Mouse (Mus musculus) forebrain, embryonic 15.5 days (tissue): ENCODE results near the gene Ahcyl2. TPM values are rescaled to one million over a fixed set of nuclear protein-coding genes. Genes with fewer than 3 reads are reported as not detected.

Experiments used
- ATAC-seq: fragments of 200-750 bp; cut with Nextera tagmentation; replicated peaks from 2 replicates; pipeline ENCODE4 v1.8.0; 2017; ENCODE audit warnings: mild to moderate bottlenecking, moderate TSS enrichment, moderate library complexity
- H3K27ac ChIP-seq: fragments of 300-500 bp; sonication (generic); replicated peaks from 2 replicates; pipeline ENCODE4 v1.5.1; 2015; ENCODE audit warnings: mild to moderate bottlenecking, inconsistent platforms
- H3K27me3 ChIP-seq: fragments of 300-500 bp; sonication (generic); 2 replicates; pipeline ENCODE4 v1.6.1; 2015; ENCODE audit warnings: inconsistent platforms
- H3K36me3 ChIP-seq: fragments of 300-500 bp; sonication (generic); 2 replicates; pipeline ENCODE4 v1.6.1; 2015; ENCODE audit warnings: mild to moderate bottlenecking, inconsistent platforms
- H3K4me1 ChIP-seq: fragments of 300-500 bp; sonication (generic); 2 replicates; pipeline ENCODE4 v1.6.1; 2015; ENCODE audit warnings: inconsistent platforms
- H3K4me2 ChIP-seq: fragments of 300-500 bp; sonication (generic); replicated peaks from 2 replicates; pipeline ENCODE4 v1.6.1; 2015; ENCODE audit warnings: mild to moderate bottlenecking, inconsistent platforms
- H3K4me3 ChIP-seq: fragments of 300-500 bp; sonication (generic); 2 replicates; pipeline ENCODE4 v1.5.1; 2015; ENCODE audit warnings: mild to moderate bottlenecking, inconsistent platforms
- H3K9ac ChIP-seq: fragments of 300-500 bp; sonication (generic); replicated peaks from 2 replicates; pipeline ENCODE4 v1.6.1; 2015; ENCODE audit warnings: mild to moderate bottlenecking, inconsistent platforms
- H3K9me3 ChIP-seq: fragments of 300-500 bp; sonication (generic); 2 replicates; pipeline ENCODE4 v1.6.1; 2016; ENCODE audit warnings: inconsistent platforms
- WGBS: fragments of 180-500 bp; shearing (Covaris S2); methylation state at CpG from one replicate; pipeline ENCODE4 v1.1.7; 2015; ENCODE audit warnings: mixed read lengths; 5-methylcytosine and 5-hydroxymethylcytosine counted together
- polyA plus RNA-seq: library from polyadenylated mRNA; unstranded; fragments of >200 nt; fragmentation: Nextera tagmentation; extraction: Ambion mirVana; gene quantifications from 2 replicates; pipeline ENCODE4 v1.2.1, GENCODE M21; 2015

The Ahcyl2 gene
- polyA plus RNA-seq, 1 experiment from 2014 or later: 12.9 TPM

DNA sequence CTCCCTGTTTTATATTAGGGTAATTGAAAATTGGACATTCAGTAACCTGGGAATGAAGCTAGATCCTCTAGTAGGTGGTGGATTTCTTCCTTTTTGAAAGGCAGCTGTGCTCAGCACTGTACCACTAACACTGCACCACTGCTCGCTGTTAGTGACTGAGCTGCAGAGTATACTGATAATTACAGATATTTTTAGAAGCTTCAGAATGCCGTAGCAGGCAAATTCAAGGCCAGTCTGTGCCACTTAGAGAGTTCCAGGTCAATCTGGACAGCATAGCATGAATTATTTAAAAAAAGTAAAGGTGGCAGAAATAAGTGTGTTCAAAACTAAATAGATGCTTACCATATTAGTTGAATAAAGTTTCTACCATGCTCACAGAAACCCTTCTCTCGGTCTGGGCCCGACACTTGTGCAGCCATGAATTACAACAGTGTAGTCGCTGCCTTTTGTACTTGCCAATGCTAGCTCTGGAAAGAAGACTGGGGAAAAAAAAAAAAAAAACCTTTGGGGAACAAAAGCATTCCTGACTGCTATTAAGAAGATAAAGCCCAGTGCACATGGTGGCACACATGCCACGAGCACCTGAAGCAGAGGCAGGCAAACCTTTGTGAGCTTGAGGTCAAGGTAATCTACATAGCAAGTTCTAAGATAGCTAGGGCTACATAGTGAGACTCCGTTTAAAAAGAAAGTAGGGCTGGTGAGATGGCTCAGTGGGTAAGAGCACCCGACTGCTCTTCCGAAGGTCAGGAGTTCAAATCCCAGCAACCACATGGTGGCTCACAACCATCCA lies 99.3 kb downstream of the Ahcyl2 start:
- H3K9ac ChIP-seq: no peak overlapping the region
- no peaks in the 10 kb centered on the region for H3K27me3 ChIP-seq
- H3K9me3 ChIP-seq: no peaks in the 10 kb centered on the region
- 68% methylated on average over 9 of the region's 9 CpGs for WGBS
- no peak overlapping the region for H3K4me2 ChIP-seq
- no peak overlapping the region for H3K4me3 ChIP-seq
- no peaks in the 10 kb centered on the region for H3K4me1 ChIP-seq
- no peak for ATAC-seq
- no peaks in the 10 kb centered on the region; the same call in 1 of the 2 replicates for H3K36me3 ChIP-seq
- H3K27ac ChIP-seq: no peak overlapping the region

DNA sequence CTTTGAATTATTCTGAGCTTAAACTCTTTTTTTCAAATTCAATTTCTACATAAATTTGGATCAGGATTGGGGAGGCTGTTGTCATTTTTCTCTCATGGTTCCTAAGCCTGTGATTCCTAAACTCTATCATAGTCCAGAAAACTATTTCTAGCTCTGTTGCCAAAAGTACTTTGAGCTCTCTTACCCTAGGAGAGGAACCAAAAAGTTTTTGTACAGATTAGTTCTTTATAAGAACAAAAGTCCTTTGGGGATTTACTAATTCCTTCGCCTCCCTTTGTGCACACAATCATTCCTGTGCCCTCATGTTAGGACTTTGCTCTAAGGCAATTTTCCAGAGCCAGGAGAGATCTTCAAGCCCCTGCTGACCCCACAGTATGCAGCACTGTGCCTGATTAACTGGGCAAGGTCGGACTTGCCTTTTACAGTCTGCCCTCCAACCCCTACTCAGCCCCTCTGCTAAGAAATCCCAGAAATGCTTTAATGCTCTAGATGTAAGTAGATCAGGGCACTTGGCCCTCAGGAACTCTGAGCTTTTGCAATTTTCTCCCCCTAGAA lies 100.6 kb downstream of the Ahcyl2 start:
- Histone ChIP-seq H3K4me3 (no peak overlapping the region), H3K27me3 (no peaks in the 10 kb centered on the region), H3K9ac (no peak overlapping the region), H3K4me2 (no peak overlapping the region), H3K27ac (no peak overlapping the region), H3K36me3 (no peaks in the 10 kb centered on the region), H3K9me3 (no peaks in the 10 kb centered on the region), H3K4me1 (no peaks in the 10 kb centered on the region)
- 57% methylated on average over 2 of the region's 2 CpGs for WGBS
- no peak for ATAC-seq

DNA sequence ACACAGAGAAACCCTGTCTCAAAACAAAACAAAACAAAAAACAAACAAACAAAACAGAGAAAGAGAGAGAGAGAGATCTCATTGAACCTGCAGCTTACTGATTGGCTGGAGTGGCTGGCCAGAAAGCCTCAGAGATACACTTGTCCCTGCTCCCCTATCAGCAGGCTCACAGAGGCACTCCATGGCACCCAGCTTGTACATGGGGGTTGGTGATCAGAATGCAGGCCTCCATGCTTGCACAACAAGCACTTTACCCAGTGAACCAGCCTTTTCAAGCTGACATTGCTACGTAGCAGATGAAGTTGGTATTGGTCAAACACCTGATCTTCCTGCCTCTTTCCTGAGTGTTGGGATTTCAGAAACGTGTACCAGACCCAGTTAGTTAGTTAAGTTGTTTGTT lies 105.8 kb downstream of the Ahcyl2 start:
- no peak for ATAC-seq

DNA sequence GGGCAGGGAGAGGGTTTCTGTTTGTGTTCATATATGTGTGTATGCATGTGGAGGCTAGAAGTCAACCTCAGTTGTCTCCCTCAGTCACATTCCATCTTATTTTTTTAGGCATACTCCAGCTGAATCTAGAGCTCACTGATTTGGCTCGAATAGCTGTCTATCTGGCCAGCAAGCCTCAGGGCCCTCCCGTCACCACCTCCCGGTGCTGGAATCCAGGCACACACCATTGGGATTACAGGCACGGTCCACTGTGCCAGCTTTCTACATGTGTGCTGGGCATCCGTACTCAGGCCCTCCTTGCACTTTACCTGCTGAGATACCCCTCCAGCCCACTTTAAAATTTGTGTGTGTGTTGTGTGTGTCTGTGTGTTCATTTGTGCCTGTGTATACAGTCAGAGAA lies 107.8 kb downstream of the Ahcyl2 start:
- Histone ChIP-seq H3K4me3 (no peak overlapping the region), H3K4me1 (no peaks in the 10 kb centered on the region), H3K9me3 (no peaks in the 10 kb centered on the region), H3K27ac (no peak overlapping the region), H3K9ac (no peak overlapping the region), H3K36me3 (no peaks in the 10 kb centered on the region; the same call in 1 of the 2 replicates), H3K4me2 (no peak overlapping the region), H3K27me3 (no peaks in the 10 kb centered on the region)
- no peak for ATAC-seq
- WGBS: 84% methylated on average over 5 of the region's 5 CpGs

More for the DNA sequence above, 105.8 kb downstream of the Ahcyl2 start:
- no peaks in the 10 kb centered on the region for H3K4me1 ChIP-seq
- 82% methylated on average over 2 of the region's 2 CpGs for WGBS
- no peak overlapping the region for H3K4me3 ChIP-seq
- H3K27me3 ChIP-seq: no peaks in the 10 kb centered on the region
- no peak overlapping the region for H3K27ac ChIP-seq
- no peaks in the 10 kb centered on the region for H3K36me3 ChIP-seq
- no peaks in the 10 kb centered on the region for H3K9me3 ChIP-seq
- no peak overlapping the region for H3K4me2 ChIP-seq
- no peak overlapping the region for H3K9ac ChIP-seq

DNA sequence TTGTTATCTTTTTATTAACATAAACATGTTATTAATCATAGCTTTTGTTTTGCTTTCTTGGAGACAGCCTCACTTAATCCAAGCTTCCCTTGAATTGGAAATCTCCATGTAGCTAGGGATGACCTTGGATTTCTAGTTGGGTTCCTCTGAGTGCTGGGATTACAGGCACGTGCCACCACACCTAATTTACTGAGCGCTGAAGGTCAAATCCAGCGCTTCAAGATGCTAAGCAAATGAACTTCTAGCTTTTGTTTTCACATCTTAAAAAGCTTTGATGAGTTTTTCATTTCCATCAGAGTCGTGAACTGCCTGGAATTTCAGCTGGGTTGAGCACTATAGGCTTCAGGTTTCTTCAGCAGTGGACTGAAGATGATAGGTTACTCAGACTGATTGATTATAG lies 109.0 kb downstream of the Ahcyl2 start:
- ATAC-seq: no peak
- Histone ChIP-seq H3K4me1 (no peaks in the 10 kb centered on the region), H3K27me3 (no peaks in the 10 kb centered on the region), H3K4me2 (no peak overlapping the region), H3K4me3 (no peak overlapping the region), H3K9ac (no peak overlapping the region), H3K36me3 (no peaks in the 10 kb centered on the region; the same call in 1 of the 2 replicates), H3K27ac (no peak overlapping the region), H3K9me3 (no peaks in the 10 kb centered on the region)
- 84% methylated on average over 4 of the region's 4 CpGs for WGBS

DNA sequence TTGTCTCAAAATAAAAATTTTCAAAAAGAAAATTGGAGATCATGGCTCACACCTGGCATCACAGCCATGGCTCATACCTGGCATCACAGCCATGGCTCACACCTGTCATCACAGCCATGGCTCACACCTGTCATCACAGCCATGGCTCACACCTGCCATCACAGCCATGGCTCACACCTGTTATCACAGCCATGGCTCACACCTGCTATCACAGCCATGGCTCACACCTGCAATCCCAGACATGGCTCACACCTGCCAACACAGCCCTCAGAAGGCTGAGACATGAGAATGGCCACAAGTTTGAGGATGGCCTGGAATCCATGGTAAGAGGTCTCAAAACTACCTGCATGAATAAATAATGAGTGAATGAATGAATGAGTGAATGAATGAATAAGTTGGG lies 111.8 kb downstream of the Ahcyl2 start:
- H3K4me2 ChIP-seq: no peak overlapping the region
- no peaks in the 10 kb centered on the region for H3K4me1 ChIP-seq
- ATAC-seq: no peak
- no peak overlapping the region for H3K4me3 ChIP-seq
- H3K36me3 ChIP-seq: no peaks in the 10 kb centered on the region; the same call in 1 of the 2 replicates
- H3K9me3 ChIP-seq: no peaks in the 10 kb centered on the region
- no peak overlapping the region for H3K9ac ChIP-seq
- H3K27ac ChIP-seq: no peak overlapping the region
- H3K27me3 ChIP-seq: no peaks in the 10 kb centered on the region

DNA sequence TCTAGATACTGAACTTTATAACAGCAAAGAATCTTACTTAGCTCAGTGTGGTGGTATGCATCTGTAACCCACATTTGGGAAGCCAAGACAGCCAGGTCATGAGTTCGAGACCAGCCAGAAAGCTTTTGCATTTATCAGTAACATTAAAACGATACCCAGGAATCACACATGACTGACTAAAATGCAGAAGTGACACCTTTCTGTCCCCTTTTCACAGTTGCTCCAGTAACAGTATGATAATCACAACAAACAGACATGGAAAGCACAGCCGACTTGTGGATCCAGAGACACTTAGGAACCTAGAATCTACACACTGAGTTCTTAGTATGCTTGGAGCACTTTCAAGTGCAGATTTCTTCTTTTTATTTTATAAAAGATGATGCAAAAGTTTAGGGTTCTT lies 113.0 kb downstream of the Ahcyl2 start:
- Histone ChIP-seq H3K36me3 (no peaks in the 10 kb centered on the region; the same call in 1 of the 2 replicates), H3K9ac (no peak overlapping the region), H3K9me3 (no peaks in the 10 kb centered on the region), H3K4me1 (no peaks in the 10 kb centered on the region), H3K4me3 (no peak overlapping the region), H3K27me3 (no peaks in the 10 kb centered on the region), H3K4me2 (no peak overlapping the region), H3K27ac (no peak overlapping the region)
- WGBS: 97% methylated on average over 3 of the region's 3 CpGs
- ATAC-seq: no peak

DNA sequence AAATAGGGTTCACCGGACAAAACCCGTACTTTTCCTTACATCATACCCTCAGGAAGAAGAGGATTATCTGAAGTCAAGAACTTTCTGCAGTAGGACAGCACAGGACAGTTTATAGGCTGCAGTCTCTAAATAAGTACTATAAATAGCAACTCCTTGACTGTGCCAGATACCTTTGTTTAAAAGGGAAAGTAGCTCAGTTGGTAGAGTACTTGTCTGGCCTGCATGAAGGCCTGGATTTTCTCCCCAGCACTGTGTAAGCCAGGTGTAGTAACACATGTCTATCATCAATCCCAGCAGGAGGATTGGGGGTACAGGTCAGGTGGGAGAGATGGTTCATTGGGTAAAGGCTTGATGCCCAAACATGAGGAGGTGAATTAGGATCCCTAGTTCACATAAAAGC lies 114.1 kb downstream of the Ahcyl2 start:
- Histone ChIP-seq H3K9ac (no peak overlapping the region), H3K27me3 (no peaks in the 10 kb centered on the region), H3K4me1 (no peaks in the 10 kb centered on the region), H3K4me2 (no peak overlapping the region), H3K27ac (no peak overlapping the region), H3K4me3 (no peak overlapping the region), H3K9me3 (no peaks in the 10 kb centered on the region), H3K36me3 (peaks cover 6% of the 10 kb centered on the region; the same call in 1 of the 2 replicates)
- 84% methylated on average over 2 of the region's 2 CpGs for WGBS
- ATAC-seq: no peak

DNA sequence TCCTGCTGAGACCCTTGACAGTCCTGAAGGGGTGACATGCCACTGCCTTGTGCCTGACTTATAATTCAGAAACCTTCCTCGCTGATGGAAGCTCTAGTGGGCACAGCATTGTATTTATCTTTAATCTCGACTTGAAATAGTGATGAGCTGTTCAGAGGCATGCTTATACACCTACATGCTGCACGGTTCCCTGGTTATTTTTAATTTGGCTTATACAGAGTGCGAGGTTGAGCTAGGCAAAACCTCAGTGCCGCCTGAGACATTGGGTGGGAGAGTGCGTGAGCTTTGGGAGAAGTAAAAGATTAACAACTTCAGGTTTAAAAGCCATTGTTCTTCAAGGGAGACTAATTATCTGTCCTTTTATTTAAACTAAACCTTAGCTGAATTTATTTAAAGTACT lies 115.1 kb downstream of the Ahcyl2 start:
- Histone ChIP-seq H3K4me1 (no peaks in the 10 kb centered on the region), H3K4me3 (no peak overlapping the region), H3K4me2 (no peak overlapping the region), H3K9me3 (no peaks in the 10 kb centered on the region), H3K9ac (no peak overlapping the region), H3K27me3 (no peaks in the 10 kb centered on the region), H3K27ac (no peak overlapping the region), H3K36me3 (peaks cover 6% of the 10 kb centered on the region; the same call in 1 of the 2 replicates)
- WGBS: 66% methylated on average over 6 of the region's 6 CpGs
- ATAC-seq: no peak

DNA sequence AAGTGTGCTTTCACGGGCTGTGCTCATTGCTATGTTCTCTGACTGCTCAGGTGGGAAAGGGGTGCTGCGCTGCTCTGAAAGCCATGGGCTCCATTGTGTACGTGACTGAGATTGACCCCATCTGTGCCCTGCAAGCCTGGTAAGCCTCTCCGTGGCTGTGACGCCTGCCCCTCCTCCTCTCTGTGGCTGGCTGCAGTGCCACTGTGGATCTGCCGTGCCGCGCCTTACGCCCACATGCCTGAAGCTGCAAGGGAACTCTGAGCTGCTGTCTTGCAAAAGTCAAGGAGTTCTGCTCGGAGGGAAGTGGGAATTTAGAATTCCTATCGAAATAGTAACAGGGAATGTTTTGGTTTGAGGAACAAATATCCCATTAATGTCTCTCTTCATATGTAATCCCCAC lies 123.3 kb downstream of the Ahcyl2 start:
- no peak overlapping the region for H3K27ac ChIP-seq

DNA sequence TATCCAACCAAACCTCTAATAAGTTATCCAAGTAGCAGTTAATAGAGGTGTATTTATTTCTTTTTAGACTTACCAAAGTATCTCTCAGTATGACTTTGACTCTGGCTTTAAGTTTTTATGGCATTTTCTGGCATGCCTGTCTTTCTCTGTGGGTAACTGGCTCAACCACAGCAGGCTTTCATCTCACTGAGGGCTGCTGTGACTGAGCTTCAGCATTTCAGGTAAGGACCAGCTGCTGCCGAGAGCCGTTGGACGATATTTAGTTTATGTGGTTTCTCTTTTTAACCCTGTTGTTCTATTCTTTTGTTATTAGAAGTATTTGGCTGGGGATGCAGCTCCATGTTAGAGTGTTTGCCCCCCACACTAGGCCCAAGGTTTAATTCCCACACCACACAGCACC lies 129.2 kb downstream of the Ahcyl2 start:
- no peak overlapping the region for H3K27ac ChIP-seq
- no peaks in the 10 kb centered on the region for H3K9me3 ChIP-seq
- H3K36me3 ChIP-seq: peaks cover 10% of the 10 kb centered on the region; the same call in 1 of the 2 replicates
- no peaks in the 10 kb centered on the region for H3K27me3 ChIP-seq
- H3K4me1 ChIP-seq: no peaks in the 10 kb centered on the region
- no peak for ATAC-seq
- WGBS: 94% methylated on average over 3 of the region's 3 CpGs
- H3K4me3 ChIP-seq: no peak overlapping the region
- H3K9ac ChIP-seq: no peak overlapping the region
- no peak overlapping the region for H3K4me2 ChIP-seq

More for the DNA sequence above, 123.3 kb downstream of the Ahcyl2 start:
- Histone ChIP-seq H3K4me2 (no peak overlapping the region), H3K27me3 (no peaks in the 10 kb centered on the region), H3K9ac (no peak overlapping the region), H3K4me1 (no peaks in the 10 kb centered on the region), H3K9me3 (no peaks in the 10 kb centered on the region), H3K4me3 (no peak overlapping the region), H3K36me3 (peaks cover 4% of the 10 kb centered on the region; the same call in 1 of the 2 replicates)
- 79% methylated on average over 11 of the region's 11 CpGs for WGBS
- no peak for ATAC-seq

DNA sequence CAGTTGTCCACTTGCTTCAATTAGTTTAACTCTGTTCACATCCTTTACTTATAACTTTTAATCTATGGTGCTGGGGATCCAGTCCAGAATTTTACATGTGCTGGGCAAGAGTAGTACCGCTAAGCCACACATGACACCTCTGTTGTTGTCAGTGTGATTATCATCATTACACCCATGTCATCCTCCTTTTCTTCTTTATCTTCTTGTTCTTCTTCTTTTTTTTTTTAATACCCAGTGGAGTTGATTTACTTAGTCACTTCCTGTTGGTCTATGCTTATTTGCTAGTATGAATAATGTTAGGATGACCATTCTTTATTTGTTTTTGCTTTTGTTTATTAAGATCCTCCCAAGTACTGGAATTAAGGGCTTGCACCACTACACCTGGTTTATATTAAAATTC lies 133.6 kb downstream of the Ahcyl2 start:
- Histone ChIP-seq H3K27ac (no peak overlapping the region), H3K36me3 (peaks cover 10% of the 10 kb centered on the region; the same call in 1 of the 2 replicates), H3K9ac (no peak overlapping the region), H3K4me2 (no peak overlapping the region), H3K4me3 (no peak overlapping the region), H3K9me3 (no peaks in the 10 kb centered on the region), H3K27me3 (no peaks in the 10 kb centered on the region), H3K4me1 (no peaks in the 10 kb centered on the region)
- 96% methylated on average over 1 of the region's 1 CpGs for WGBS
- no peak for ATAC-seq
